Mouse (Mus musculus): ENCODE measurements around the gene Mst1r.
A peak's percentile ranks its signal among the peaks of the same experiment; 100 is the strongest.

Mst1r gene

GRCm38 (mm10) chr9:107927749-107928148 lies 21.1 kb downstream of the Mst1r start:
- no peaks in the 10 kb centered on the region for H3K27me3 ChIP-seq (ENCODE audit: control insufficient read depth, insufficient read depth, low read length, poor library complexity, severe bottlenecking)
- DNase-seq (ENCODE audit: low read depth, low spot score): no peak
- H3K36me3 ChIP-seq (ENCODE audit: control insufficient read depth, insufficient read depth, low read length, poor library complexity, severe bottlenecking): no peaks in the 10 kb centered on the region

GRCm38 (mm10) chr9:107928169-107928568 lies 21.5 kb downstream of the Mst1r start, which contains the start of gene Actl11:
TSS of gene Actl11 (plus strand) at chr9:107928469.
- no peaks in the 10 kb centered on the region for H3K27me3 ChIP-seq (ENCODE audit: control insufficient read depth, insufficient read depth, low read length, poor library complexity, severe bottlenecking)
- DNase-seq (ENCODE audit: low read depth, low spot score): no peak
- H3K36me3 ChIP-seq (ENCODE audit: control insufficient read depth, insufficient read depth, low read length, poor library complexity, severe bottlenecking): no peaks in the 10 kb centered on the region

GRCm38 (mm10) chr9:107932221-107932620 lies 25.5 kb downstream of the Mst1r start:
- no peak for DNase-seq (ENCODE audit: low read depth, low spot score)
- Histone ChIP-seq H3K36me3 (ENCODE audit: control insufficient read depth, insufficient read depth, low read length, poor library complexity, severe bottlenecking) (no peaks in the 10 kb centered on the region), H3K27me3 (ENCODE audit: control insufficient read depth, insufficient read depth, low read length, poor library complexity, severe bottlenecking) (no peaks in the 10 kb centered on the region)

- no peaks in the 10 kb centered on the region for H3K36me3 ChIP-seq (ENCODE audit: control insufficient read depth, insufficient read depth, low read length, poor library complexity, severe bottlenecking)
- peak; percentile 22 for DNase-seq (ENCODE audit: low read depth, low spot score)
Measured at GRCm38 (mm10) chr9:107934146-107934545, 27.5 kb downstream of the Mst1r start.

GRCm38 (mm10) chr9:107935374-107935773 lies 28.7 kb downstream of the Mst1r start, which contains the start of gene Camkv:
TSS of gene Camkv (plus strand) at chr9:107935674.
- Histone ChIP-seq H3K27me3 (ENCODE audit: control insufficient read depth, insufficient read depth, low read length, poor library complexity, severe bottlenecking) (no peaks in the 10 kb centered on the region), H3K36me3 (ENCODE audit: control insufficient read depth, insufficient read depth, low read length, poor library complexity, severe bottlenecking) (no peaks in the 10 kb centered on the region)
- no peak for DNase-seq (ENCODE audit: low read depth, low spot score)

More at GRCm38 (mm10) chr9:107934146-107934545, 27.5 kb downstream of the Mst1r start:
- no peaks in the 10 kb centered on the region for H3K27me3 ChIP-seq (ENCODE audit: control insufficient read depth, insufficient read depth, low read length, poor library complexity, severe bottlenecking)

- peak; percentile 46 for DNase-seq (ENCODE audit: low read depth, low spot score)
Measured at GRCm38 (mm10) chr9:107935790-107936214, 29.1 kb downstream of the Mst1r start.

GRCm38 (mm10) chr9:107936215-107936822 lies 29.6 kb downstream of the Mst1r start:
- no peaks in the 10 kb centered on the region for H3K36me3 ChIP-seq (ENCODE audit: control insufficient read depth, insufficient read depth, low read length, poor library complexity, severe bottlenecking)
- no peak for DNase-seq (ENCODE audit: low read depth, low spot score)
- no peaks in the 10 kb centered on the region for H3K27me3 ChIP-seq (ENCODE audit: control insufficient read depth, insufficient read depth, low read length, poor library complexity, severe bottlenecking)

More at GRCm38 (mm10) chr9:107935790-107936214, 29.1 kb downstream of the Mst1r start:
- H3K36me3 ChIP-seq (ENCODE audit: control insufficient read depth, insufficient read depth, low read length, poor library complexity, severe bottlenecking): no peaks in the 10 kb centered on the region
- H3K27me3 ChIP-seq (ENCODE audit: control insufficient read depth, insufficient read depth, low read length, poor library complexity, severe bottlenecking): no peaks in the 10 kb centered on the region

GRCm38 (mm10) chr9:107936831-107937230 lies 30.2 kb downstream of the Mst1r start:
- DNase-seq (ENCODE audit: low read depth, low spot score): no peak
- H3K36me3 ChIP-seq (ENCODE audit: control insufficient read depth, insufficient read depth, low read length, poor library complexity, severe bottlenecking): no peaks in the 10 kb centered on the region
- H3K27me3 ChIP-seq (ENCODE audit: control insufficient read depth, insufficient read depth, low read length, poor library complexity, severe bottlenecking): no peaks in the 10 kb centered on the region

- no peak for DNase-seq (ENCODE audit: low read depth, low spot score)
- Histone ChIP-seq H3K36me3 (ENCODE audit: control insufficient read depth, insufficient read depth, low read length, poor library complexity, severe bottlenecking) (no peaks in the 10 kb centered on the region), H3K27me3 (ENCODE audit: control insufficient read depth, insufficient read depth, low read length, poor library complexity, severe bottlenecking) (no peaks in the 10 kb centered on the region)
Measured at GRCm38 (mm10) chr9:107947241-107948194, 40.8 kb downstream of the Mst1r start.

- H3K36me3 ChIP-seq (ENCODE audit: control insufficient read depth, insufficient read depth, low read length, poor library complexity, severe bottlenecking): no peaks in the 10 kb centered on the region
- peak; percentile 26 for DNase-seq (ENCODE audit: low read depth, low spot score)
- H3K27me3 ChIP-seq (ENCODE audit: control insufficient read depth, insufficient read depth, low read length, poor library complexity, severe bottlenecking): no peaks in the 10 kb centered on the region
Measured at GRCm38 (mm10) chr9:107949184-107949921, 42.7 kb downstream of the Mst1r start.

- H3K27me3 ChIP-seq (ENCODE audit: control insufficient read depth, insufficient read depth, low read length, poor library complexity, severe bottlenecking): no peaks in the 10 kb centered on the region
- DNase-seq (ENCODE audit: low read depth, low spot score): no peak
- no peaks in the 10 kb centered on the region for H3K36me3 ChIP-seq (ENCODE audit: control insufficient read depth, insufficient read depth, low read length, poor library complexity, severe bottlenecking)
Measured at GRCm38 (mm10) chr9:107949922-107950235, 43.2 kb downstream of the Mst1r start, which contains the start of gene Traip. TSS of gene Traip (plus strand) at chr9:107950136.

GRCm38 (mm10) chr9:107950460-107951355 lies 44.0 kb downstream of the Mst1r start:
- peak; percentile 81 for DNase-seq (ENCODE audit: low read depth, low spot score)
- Histone ChIP-seq H3K36me3 (ENCODE audit: control insufficient read depth, insufficient read depth, low read length, poor library complexity, severe bottlenecking) (0 out of 2 replicates have a peak, but pooled peaks cover under 1% of the 10 kb centered on the region), H3K27me3 (ENCODE audit: control insufficient read depth, insufficient read depth, low read length, poor library complexity, severe bottlenecking) (no peaks in the 10 kb centered on the region)

- Histone ChIP-seq H3K36me3 (ENCODE audit: control insufficient read depth, insufficient read depth, low read length, poor library complexity, severe bottlenecking) (0 out of 2 replicates have a peak, but pooled peaks cover 2% of the 10 kb centered on the region), H3K27me3 (ENCODE audit: control insufficient read depth, insufficient read depth, low read length, poor library complexity, severe bottlenecking) (no peaks in the 10 kb centered on the region)
- DNase-seq (ENCODE audit: low read depth, low spot score): no peak
Measured at GRCm38 (mm10) chr9:107955613-107956289, 49.1 kb downstream of the Mst1r start.
